Mouse (Mus musculus) embryo, embryonic 10.5 days (tissue): ENCODE data around the gene Casz1.
A peak's percentile ranks its signal among the peaks of the same experiment; 100 is the strongest.

ENCODE experiments used
- DNase-seq: peaks from one replicate; pipeline ENCODE4 v3.0.0-alpha.2; 2015; ENCODE audit warnings: low spot score

Casz1 gene

GRCm38 (mm10) chr4:148878192-148878983 is 74.2 kb downstream of the Casz1 start:
- no peak for DNase-seq

DNA sequence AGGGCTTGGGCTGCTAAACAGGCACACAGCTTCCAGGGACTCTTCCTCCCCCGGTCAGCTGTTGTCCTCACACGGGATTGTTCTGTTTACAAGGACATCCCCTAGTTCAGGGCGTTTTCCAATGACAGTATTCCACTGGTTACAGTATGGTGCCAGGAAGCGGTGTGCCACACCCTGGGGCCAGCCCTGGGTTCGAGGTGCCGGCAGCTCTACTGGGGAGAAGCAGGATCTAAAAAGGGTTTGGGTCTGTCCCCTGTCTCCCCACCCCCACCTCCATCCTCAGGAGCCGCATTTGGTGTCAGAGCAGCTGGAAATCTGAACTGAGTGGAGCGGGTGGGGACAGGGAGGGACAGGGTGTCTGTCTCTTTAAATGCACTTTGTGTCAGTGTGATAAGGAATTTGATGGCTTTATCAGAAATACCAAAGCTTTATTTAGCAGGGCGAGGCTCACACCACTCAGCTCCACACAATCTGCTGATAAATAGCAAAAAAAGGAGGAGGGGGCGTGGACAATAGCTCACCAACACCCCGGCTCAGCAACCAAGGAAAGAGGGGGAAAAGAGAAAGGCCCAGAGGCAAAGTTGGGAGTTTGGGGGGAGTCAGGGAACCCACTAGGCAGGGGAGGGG is 74.9 kb downstream of the Casz1 start:
- no peak for DNase-seq

GRCm38 (mm10) chr4:148879631-148880030 is 75.4 kb downstream of the Casz1 start:
- no peak for DNase-seq

DNA sequence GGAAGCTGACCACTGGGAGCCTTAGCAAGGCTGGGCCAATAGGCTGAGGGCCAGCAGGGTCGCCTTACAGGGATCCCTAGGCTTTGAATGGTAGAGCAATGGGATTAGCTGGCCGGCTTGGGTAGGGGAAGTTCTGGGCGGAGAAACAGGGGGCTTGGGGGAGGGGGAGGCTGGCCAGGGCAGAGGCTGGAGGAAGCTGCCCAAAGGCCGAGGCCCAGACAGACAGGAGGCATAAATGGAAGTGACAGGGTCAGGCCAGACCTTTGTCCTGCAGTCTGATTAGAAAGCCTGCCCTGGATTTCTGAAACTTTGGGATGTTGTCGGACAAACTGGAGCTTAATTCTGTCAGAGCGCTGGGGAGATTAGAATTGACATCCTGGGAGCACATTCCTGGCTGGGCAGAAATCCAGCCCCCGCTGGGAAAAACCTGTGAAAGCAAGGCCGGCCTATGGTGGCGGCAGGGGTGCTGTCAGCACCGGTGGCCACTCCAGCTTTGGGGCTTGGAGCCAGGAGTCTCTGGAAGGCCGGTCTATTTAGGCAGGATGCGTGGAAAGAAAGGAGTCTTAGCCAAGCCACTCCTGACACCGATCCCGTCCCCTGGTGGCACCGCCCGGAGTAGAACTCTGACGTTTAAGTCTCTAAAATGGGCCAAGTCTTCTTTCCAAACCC is 76.9 kb downstream of the Casz1 start:
- DNase-seq: peak; percentile 72

GRCm38 (mm10) chr4:148881838-148882237 is 77.6 kb downstream of the Casz1 start:
- DNase-seq: no peak

- no peak for DNase-seq
Observed at GRCm38 (mm10) chr4:148882360-148882929, 78.2 kb downstream of the Casz1 start.

GRCm38 (mm10) chr4:148884596-148884995 is 80.4 kb downstream of the Casz1 start:
- DNase-seq: no peak

DNA sequence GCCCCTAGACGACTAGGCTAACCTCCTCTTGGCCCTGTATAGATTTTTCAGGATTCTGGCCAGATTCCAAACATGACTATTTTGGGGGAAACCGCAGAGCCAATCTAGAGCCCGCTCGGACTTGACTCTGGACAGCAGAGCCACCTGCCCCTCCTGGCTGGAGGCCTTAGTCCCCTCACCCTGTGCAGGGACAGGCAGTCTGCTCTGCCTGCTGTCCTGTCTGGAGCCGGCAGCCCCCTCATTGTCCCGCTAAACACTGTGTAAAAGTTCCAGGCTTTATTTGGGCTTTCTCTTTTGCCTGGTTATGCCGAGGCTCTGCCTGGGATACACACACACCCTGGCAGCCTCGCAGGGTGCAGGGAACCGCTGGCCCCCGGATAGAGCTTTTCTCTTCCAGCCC is 81.2 kb downstream of the Casz1 start:
- DNase-seq: peak; percentile 48

GRCm38 (mm10) chr4:148885921-148886540 is 81.8 kb downstream of the Casz1 start:
- DNase-seq: peak; percentile 77

GRCm38 (mm10) chr4:148888229-148888628 is 84.0 kb downstream of the Casz1 start:
- DNase-seq: no peak

- DNase-seq: no peak
Observed at GRCm38 (mm10) chr4:148889011-148889410, 84.8 kb downstream of the Casz1 start.

- DNase-seq: peak; percentile 37
Observed at GRCm38 (mm10) chr4:148890442-148890841, 86.2 kb downstream of the Casz1 start.

DNA sequence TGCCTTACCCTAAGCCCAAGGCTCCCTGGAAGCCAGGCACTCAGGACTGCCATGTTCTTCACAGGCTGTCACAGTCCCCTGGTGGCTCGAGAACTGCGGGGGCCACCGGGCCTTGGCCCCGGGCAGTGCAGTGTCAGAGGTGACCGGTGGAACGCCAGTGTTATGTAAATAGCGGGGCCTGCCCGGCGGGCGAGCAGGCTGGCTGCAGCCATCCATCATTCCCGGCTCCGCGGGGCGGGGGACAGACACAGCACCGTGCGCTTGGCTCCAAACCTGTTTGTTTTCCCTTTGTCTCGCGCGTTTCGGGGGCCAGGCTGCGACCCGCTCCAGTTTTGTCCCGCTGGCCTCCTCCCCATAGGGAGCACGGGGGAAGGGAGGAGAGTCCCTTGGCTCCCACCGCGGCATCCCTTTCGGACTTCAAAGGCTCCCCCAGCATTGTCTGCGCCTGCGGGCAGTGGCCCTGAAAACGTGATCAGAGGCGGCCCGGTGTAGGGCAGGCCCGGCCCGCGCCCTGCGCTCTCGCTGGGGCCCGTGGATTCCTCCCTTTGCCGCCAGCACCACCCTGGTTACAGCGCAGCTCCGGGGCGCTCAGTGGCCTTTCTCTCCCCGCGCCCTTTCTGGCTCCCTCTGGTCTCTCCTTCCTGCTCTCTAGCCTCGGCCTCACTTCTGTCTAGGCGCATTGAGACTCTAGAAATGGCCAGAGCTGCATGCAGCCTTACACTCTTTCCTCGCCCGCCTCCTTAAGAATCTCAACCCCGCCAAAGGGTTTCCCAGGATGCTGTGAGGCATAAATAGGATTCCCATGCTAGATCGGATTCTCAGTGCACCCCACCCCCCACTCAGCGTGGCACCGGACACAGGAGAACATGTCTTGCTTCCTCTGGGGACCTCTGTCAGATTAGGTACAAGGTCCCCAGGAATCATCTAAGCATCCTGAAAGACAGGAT is 86.9 kb downstream of the Casz1 start:
- peak; percentile 88 for DNase-seq

DNA sequence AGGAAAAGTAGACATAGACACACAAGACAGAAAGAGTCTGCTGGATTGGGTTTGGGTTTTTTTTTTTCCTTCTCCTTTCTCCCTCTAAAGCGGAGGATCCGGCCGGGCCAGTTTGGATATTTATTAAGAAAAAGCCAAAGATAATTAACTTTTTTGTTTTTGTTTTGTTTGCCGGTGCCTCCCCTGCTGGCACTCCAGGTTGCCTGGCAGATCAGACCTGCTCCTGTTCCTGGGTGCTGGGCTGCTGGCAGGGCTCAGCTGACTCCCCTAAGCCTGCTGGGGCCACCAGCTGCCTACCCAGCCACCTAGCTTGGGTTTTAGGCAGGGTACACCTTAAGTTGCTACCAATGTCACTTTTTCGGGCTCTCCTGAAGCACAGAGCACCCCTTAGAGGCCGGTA is 91.9 kb downstream of the Casz1 start:
- DNase-seq: no peak

GRCm38 (mm10) chr4:148899927-148900294 is 95.7 kb downstream of the Casz1 start:
- no peak for DNase-seq

DNA sequence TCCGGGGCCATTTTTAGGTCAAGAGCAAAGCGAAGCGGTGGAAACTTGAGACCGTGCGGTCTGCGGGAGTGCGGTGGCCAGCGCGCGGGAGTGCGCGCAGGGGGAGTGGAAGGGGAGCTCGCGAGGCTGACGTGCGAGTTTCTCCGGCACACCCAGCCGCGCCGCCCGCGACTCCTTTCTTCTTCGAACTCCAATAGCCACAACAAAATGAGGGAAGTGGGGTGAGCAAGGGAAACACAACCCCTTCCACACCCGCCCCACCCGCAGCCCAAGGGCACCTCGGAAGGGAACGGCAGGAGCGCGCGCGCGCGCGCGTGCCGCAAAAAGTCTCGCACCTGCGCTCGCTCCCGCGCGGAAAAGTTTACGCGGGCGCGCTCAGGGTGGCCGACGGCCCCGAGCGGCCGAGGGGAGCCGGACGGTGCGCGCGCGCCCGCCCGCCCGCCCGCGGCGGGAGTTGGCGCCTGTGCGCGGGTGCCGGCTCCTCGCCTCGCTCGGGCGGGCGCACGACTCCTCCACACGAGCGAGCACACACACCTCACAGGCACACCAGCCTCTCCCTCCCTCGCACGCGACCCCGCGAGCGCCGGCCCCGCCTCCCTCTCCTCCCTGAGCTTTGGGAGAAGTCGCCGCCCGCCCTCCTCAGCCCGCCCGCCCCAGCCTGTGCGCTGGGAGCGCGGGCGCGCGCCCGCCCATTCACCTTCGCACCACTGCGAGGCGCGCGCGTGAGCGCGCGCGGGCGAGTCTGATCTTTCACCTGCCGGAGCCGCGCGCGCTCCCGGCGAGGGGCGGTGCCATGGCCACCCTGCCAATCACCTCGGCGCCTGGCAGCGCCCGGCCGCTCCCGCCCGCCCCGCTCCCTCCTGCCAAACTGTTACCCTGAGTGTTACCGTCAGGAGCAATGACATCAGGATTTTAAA is 96.3 kb downstream of the Casz1 start:
- DNase-seq: peak; percentile 87

GRCm38 (mm10) chr4:148901275-148902052 is 97.2 kb downstream of the Casz1 start:
- DNase-seq: no peak

- no peak for DNase-seq
Observed at GRCm38 (mm10) chr4:148902919-148903727, 98.9 kb downstream of the Casz1 start.
